Mouse (Mus musculus) MEL (cell line): Measurements from ENCODE around the gene Fbxl16. TPM values are rescaled to one million over a fixed set of nuclear protein-coding genes. Genes with fewer than 3 reads are reported as not detected.
A peak's percentile ranks its signal among the peaks of the same experiment; 100 is the strongest.

Source experiments
- DNase-seq: peaks from one replicate; pipeline ENCODE4 v3.0.0; 2011; ENCODE audit warnings: low read depth, low spot score
- H3K27ac ChIP-seq: 2 replicates; pipeline ENCODE4 v1.5.1; 2012; ENCODE audit warnings: low read depth, mild to moderate bottlenecking, control low read depth, low read length, moderate library complexity; ENCODE audit not compliant: control insufficient read depth
- H3K27me3 ChIP-seq, 2 experiments: fragments of 150-350 bp in 1 of 2; sonication (generic) in 1 of 2; 2 replicates each; pipeline ENCODE4 v1.6.1; 2012; ENCODE audit warnings: low read length in 2 of 2, mild to moderate bottlenecking in 2 of 2, improper control_type of control experiment in 1 of 2, moderate library complexity in 1 of 2; ENCODE audit not compliant: insufficient read depth in 2 of 2, control insufficient read depth in 1 of 2
- H3K36me3 ChIP-seq, 2 experiments: 2 replicates each; pipeline ENCODE4 v1.6.1; 2012 to 2014; ENCODE audit warnings: low read length in 2 of 2, improper control_type of control experiment in 1 of 2, inconsistent platforms in 1 of 2, mild to moderate bottlenecking in 1 of 2; ENCODE audit not compliant: insufficient read depth in 2 of 2, control insufficient read depth in 1 of 2
- H3K4me1 ChIP-seq, 2 experiments: fragments of 150-350 bp in 1 of 2; sonication (generic) in 1 of 2; 2 replicates each; pipeline ENCODE4 v1.6.1; 2012; ENCODE audit warnings: low read length in 2 of 2, improper control_type of control experiment in 1 of 2, mild to moderate bottlenecking in 1 of 2; ENCODE audit not compliant: insufficient read depth in 2 of 2, control insufficient read depth in 1 of 2
- H3K4me3 ChIP-seq, 2 experiments: fragments of 150-350 bp in 1 of 2; sonication (generic) in 1 of 2; 2 replicates each; pipeline ENCODE4 v1.5.1; 2012; ENCODE audit warnings: low read depth in 2 of 2, low read length in 2 of 2, mild to moderate bottlenecking in 2 of 2, moderate library complexity in 2 of 2, control low read depth in 1 of 2, improper control_type of control experiment in 1 of 2; ENCODE audit not compliant: control insufficient read depth in 1 of 2, insufficient read depth in 1 of 2
- H3K79me2 ChIP-seq: 2 replicates; pipeline ENCODE4 v1.6.1; 2012; ENCODE audit warnings: mild to moderate bottlenecking, low read length, moderate library complexity; ENCODE audit not compliant: control insufficient read depth, poor library complexity, insufficient read depth
- H3K9ac ChIP-seq: 2 replicates; pipeline ENCODE4 v1.6.1; 2012; ENCODE audit warnings: low read depth, mild to moderate bottlenecking, control low read depth, low read length, moderate library complexity; ENCODE audit not compliant: control insufficient read depth, poor library complexity, severe bottlenecking
- H3K9me3 ChIP-seq: fragments of 150-350 bp; sonication (generic); replicated peaks from 2 replicates; pipeline ENCODE4 v1.6.1; 2012; ENCODE audit warnings: mild to moderate bottlenecking, low read length, improper control_type of control experiment, moderate library complexity; ENCODE audit not compliant: insufficient read depth
- BHLHE40 ChIP-seq: IDR thresholded peaks from 2 replicates; pipeline ENCODE4 v1.6.1; 2012; ENCODE audit warnings: low read depth, mild to moderate bottlenecking, inconsistent platforms, low read length, improper control_type of control experiment, borderline replicate concordance
- CHD1 ChIP-seq: IDR thresholded peaks from 2 replicates; pipeline ENCODE4 v1.6.1; 2012; ENCODE audit warnings: low read depth, mild to moderate bottlenecking, inconsistent platforms, low read length, improper control_type of control experiment
- CTCF ChIP-seq, 3 experiments: IDR thresholded peaks in 2 of 3; conservative IDR thresholded peaks in 1 of 3; 2 replicates each; pipeline ENCODE4 v1.5.1; 2011 to 2012; ENCODE audit warnings: low read length in 3 of 3, low read depth in 2 of 3, mild to moderate bottlenecking in 2 of 3, improper control_type of control experiment in 1 of 3, inconsistent platforms in 1 of 3, mixed read lengths in 1 of 3, moderate library complexity in 1 of 3; ENCODE audit not compliant: control insufficient read depth in 1 of 3, insufficient read depth in 1 of 3, poor library complexity in 1 of 3, severe bottlenecking in 1 of 3
- E2F4 ChIP-seq: IDR thresholded peaks from 2 replicates; pipeline ENCODE4 v1.6.1; 2011; ENCODE audit warnings: low read depth, low read length, improper control_type of control experiment, borderline replicate concordance
- ELF1 ChIP-seq: IDR thresholded peaks from 2 replicates; pipeline ENCODE4 v1.6.1; 2014; ENCODE audit warnings: low read depth, mild to moderate bottlenecking, inconsistent platforms, low read length, improper control_type of control experiment, moderate library complexity
- EP300 ChIP-seq, 2 experiments: IDR thresholded peaks; 2 replicates each; pipeline ENCODE4 v1.6.1; 2011; ENCODE audit warnings: improper control_type of control experiment in 2 of 2, low read length in 2 of 2, low read depth in 1 of 2, mild to moderate bottlenecking in 1 of 2
- GABPA ChIP-seq: IDR thresholded peaks from 2 replicates; pipeline ENCODE4 v1.6.1; 2012; ENCODE audit warnings: low read depth, mild to moderate bottlenecking, inconsistent platforms, low read length, improper control_type of control experiment, moderate library complexity
- HCFC1 ChIP-seq: IDR thresholded peaks from 2 replicates; pipeline ENCODE4 v1.6.1; 2012; ENCODE audit warnings: low read depth, mild to moderate bottlenecking, inconsistent platforms, low read length, improper control_type of control experiment, moderate library complexity
- JUND ChIP-seq: IDR thresholded peaks from 2 replicates; pipeline ENCODE4 v1.6.1; 2011; ENCODE audit warnings: low read depth, mild to moderate bottlenecking, improper control_type of control experiment, low read length
- KAT2A ChIP-seq: conservative IDR thresholded peaks from 2 replicates; pipeline ENCODE4 v1.6.1; 2012; ENCODE audit warnings: low read depth, low read length, improper control_type of control experiment, inconsistent platforms
- MAFK ChIP-seq: IDR thresholded peaks from 2 replicates; pipeline ENCODE4 v1.6.1; 2011; ENCODE audit warnings: low read depth, mild to moderate bottlenecking, low read length, improper control_type of control experiment, borderline replicate concordance
- MAX ChIP-seq: IDR thresholded peaks from 2 replicates; pipeline ENCODE4 v1.6.1; 2011; ENCODE audit warnings: low read length, improper control_type of control experiment
- MAZ ChIP-seq: IDR thresholded peaks from 2 replicates; pipeline ENCODE4 v1.6.1; 2012; ENCODE audit warnings: low read depth, mild to moderate bottlenecking, inconsistent platforms, low read length, improper control_type of control experiment
- MEF2A ChIP-seq: IDR thresholded peaks from 2 replicates; pipeline ENCODE4 v1.6.1; 2014; ENCODE audit warnings: low read depth, mild to moderate bottlenecking, inconsistent platforms, low read length, improper control_type of control experiment; ENCODE audit not compliant: poor library complexity, insufficient replicate concordance, severe bottlenecking; ENCODE audit errors: extremely low read depth
- MXI1 ChIP-seq: IDR thresholded peaks from 2 replicates; pipeline ENCODE4 v1.6.1; 2011; ENCODE audit warnings: mild to moderate bottlenecking, low read depth, low read length, improper control_type of control experiment
- MYB ChIP-seq: IDR thresholded peaks from 2 replicates; pipeline ENCODE4 v1.6.1; 2011; ENCODE audit warnings: mild to moderate bottlenecking, low read depth, low read length, improper control_type of control experiment
- MYC ChIP-seq: IDR thresholded peaks from 2 replicates; pipeline ENCODE4 v1.6.1; 2011; ENCODE audit warnings: low read depth, mild to moderate bottlenecking, low read length, improper control_type of control experiment, moderate library complexity
- NRF1 ChIP-seq: IDR thresholded peaks from 2 replicates; pipeline ENCODE4 v1.6.1; 2014; ENCODE audit warnings: low read depth, mild to moderate bottlenecking, inconsistent platforms, low read length, improper control_type of control experiment, moderate library complexity; ENCODE audit not compliant: poor library complexity, insufficient read depth, severe bottlenecking
- POLR2A ChIP-seq, 2 experiments: IDR thresholded peaks; 2 replicates each; pipeline ENCODE4 v1.6.1; 2011 to 2012; ENCODE audit warnings: low read length in 2 of 2, mild to moderate bottlenecking in 2 of 2, control low read depth in 1 of 2, improper control_type of control experiment in 1 of 2, low read depth in 1 of 2, moderate library complexity in 1 of 2; ENCODE audit not compliant: control insufficient read depth in 1 of 2, insufficient read depth in 1 of 2, poor library complexity in 1 of 2
- POLR2AphosphoS2 ChIP-seq: IDR thresholded peaks from 2 replicates; pipeline ENCODE4 v1.6.1; 2011; ENCODE audit warnings: low read length, improper control_type of control experiment
- RAD21 ChIP-seq: IDR thresholded peaks from 2 replicates; pipeline ENCODE4 v1.6.1; 2011; ENCODE audit warnings: mild to moderate bottlenecking, low read depth, low read length, improper control_type of control experiment
- RCOR1 ChIP-seq: IDR thresholded peaks from 2 replicates; pipeline ENCODE4 v1.6.1; 2012; ENCODE audit warnings: low read depth, mild to moderate bottlenecking, inconsistent platforms, low read length, improper control_type of control experiment
- SIN3A ChIP-seq: IDR thresholded peaks from 2 replicates; pipeline ENCODE4 v1.6.1; 2012; ENCODE audit warnings: low read length, improper control_type of control experiment, inconsistent platforms
- TAL1 ChIP-seq: IDR thresholded peaks from 2 replicates; pipeline ENCODE4 v1.6.1; 2012; ENCODE audit warnings: mild to moderate bottlenecking, inconsistent platforms, low read length, moderate library complexity, mixed read lengths
- TBP ChIP-seq: IDR thresholded peaks from 2 replicates; pipeline ENCODE4 v1.8.0; 2011; ENCODE audit warnings: low read depth, low read length, improper control_type of control experiment
- TCF12 ChIP-seq: IDR thresholded peaks from 2 replicates; pipeline ENCODE4 v1.6.1; 2014; ENCODE audit warnings: low read depth, mild to moderate bottlenecking, inconsistent platforms, low read length, improper control_type of control experiment, moderate library complexity
- USF1 ChIP-seq: IDR thresholded peaks from 2 replicates; pipeline ENCODE4 v1.6.1; 2014; ENCODE audit warnings: low read depth, mild to moderate bottlenecking, inconsistent platforms, low read length, improper control_type of control experiment, moderate library complexity
- polyA plus RNA-seq, 2 experiments: library from polyadenylated mRNA; stranded (reverse) in 1 of 2; unstranded in 1 of 2; fragments of >175 nt in 1 of 2; fragments of >200 nt in 1 of 2; gene quantifications; 2 replicates each; pipeline versions ENCODE4 v1.2.1 to v1.2.4; 2012; ENCODE audit warnings: low replicate concordance in 2 of 2, low read depth in 1 of 2; ENCODE audit not compliant: insufficient read length in 2 of 2, insufficient read depth in 1 of 2, missing spikeins in 1 of 2
- total RNA-seq: library from RNA; depleted of rRNA; stranded (reverse); fragments of 300-350 nt; gene quantifications from 2 replicates; pipeline ENCODE4 v1.2.3, GENCODE M21; 2012

Gene Fbxl16
- total and polyA plus RNA-seq, 3 experiments: 0.11 TPM; not detected in 2

- no peak for DNase-seq
- Histone ChIP-seq H3K79me2 (peaks cover 25% of the 10 kb centered on the region), H3K9me3 (no peaks in the 10 kb centered on the region), H3K27me3 (no peaks in the 10 kb centered on the region), H3K36me3 (peaks cover 0 to 6% of the 10 kb centered on the region in 2 experiments; a peak in 2 of 4 replicates), H3K4me3 (peak overlapping the region; percentile 76 to 79), H3K27ac (peak overlapping the region; percentile 47), H3K4me1 (peaks cover 0 to 5% of the 10 kb centered on the region in 2 experiments; a peak in 1 of 4 replicates), H3K9ac (peak overlapping the region; percentile 80)
- TF ChIP-seq POLR2A (IDR thresholded peaks at IDR 0.05; ENCODE audit: control insufficient read depth in 1 of 2, insufficient read depth in 1 of 2, low read depth in 1 of 2, low read length in 2 of 2, poor library complexity in 1 of 2): peak in 1 of 2 experiments; percentile 35; a peak in 1 of 4 replicates
- no peak for TF ChIP-seq MAZ
- no peak for TF ChIP-seq CTCF (IDR thresholded peaks at IDR 0.05 in 2 of 3, conservative IDR thresholded peaks at IDR 0.05 in 1 of 3; ENCODE audit: control insufficient read depth in 1 of 3, insufficient read depth in 1 of 3, low read depth in 2 of 3, low read length in 3 of 3, poor library complexity in 1 of 3, severe bottlenecking in 1 of 3)
- 0 out of 2 replicates have a peak, but pooled peaks have one; percentile 33 for TF ChIP-seq ELF1
- TF ChIP-seq TBP: peak; percentile 53
These were observed 58.6 kb downstream of the Fbxl16 start for GRCm38 (mm10) chr17:25867509-25867835.

- Histone ChIP-seq H3K9me3 (no peaks in the 10 kb centered on the region), H3K27ac (peak overlapping the region; percentile 47), H3K79me2 (peaks cover 25% of the 10 kb centered on the region), H3K36me3 (peaks cover 0 to 3% of the 10 kb centered on the region in 2 experiments; a peak in 1 of 4 replicates), H3K9ac (peak overlapping the region; percentile 80), H3K27me3 (no peaks in the 10 kb centered on the region), H3K4me3 (peak overlapping the region; percentile 76 to 79)
- peak; percentile 75 for DNase-seq
- TF ChIP-seq POLR2AphosphoS2: no peak; the same call in 1 of the 2 replicates
- TF ChIP-seq MAX: peak; percentile 87
- TF ChIP-seq NRF1: no peak
- TF ChIP-seq TAL1: no peak
- peak; percentile 69 for TF ChIP-seq BHLHE40
- TF ChIP-seq EP300 (IDR thresholded peaks at IDR 0.05; ENCODE audit: low read depth in 1 of 2, low read length in 2 of 2): no peak
- peak; percentile 92 for TF ChIP-seq MYC
- TF ChIP-seq USF1: peak; percentile 38; the same call in 1 of the 2 replicates
- TF ChIP-seq MXI1: peak; percentile 90
- TF ChIP-seq RCOR1: 0 out of 2 replicates have a peak, but pooled peaks have one; percentile 24
- TF ChIP-seq SIN3A: peak; percentile 77
- TF ChIP-seq MYB: no peak
- peak; percentile 75 for TF ChIP-seq HCFC1
- no peak for TF ChIP-seq RAD21
- no peak for TF ChIP-seq E2F4
- TF ChIP-seq JUND: no peak
- TF ChIP-seq CHD1: 0 out of 2 replicates have a peak, but pooled peaks have one; percentile 30
- no peak for TF ChIP-seq ELF1
- TF ChIP-seq KAT2A: no peak; the same call in 1 of the 2 replicates
- no peak for TF ChIP-seq MAFK
- TF ChIP-seq GABPA: no peak
- 0 out of 2 replicates have a peak, but pooled peaks have one; percentile 11 for TF ChIP-seq TCF12
- no peak for TF ChIP-seq MEF2A
- TF ChIP-seq, all 39 proteins: peak for 10
- 0 out of 4 replicates have a peak, but pooled peaks cover 0 to 5% of the 10 kb centered on the region in 2 experiments for H3K4me1 ChIP-seq
These were observed 59.1 kb downstream of the Fbxl16 start for GRCm38 (mm10) chr17:25867836-25868600.
